Mouse (Mus musculus) embryonic fibroblast, embryonic 13.5 days (primary cell): ENCODE results near the gene Tbc1d2.

Experiments used
- CTCF ChIP-seq: IDR thresholded peaks from 2 replicates; pipeline ENCODE4 v1.5.1; 2011; ENCODE audit warnings: mild to moderate bottlenecking, control low read depth, low read length, moderate library complexity, borderline replicate concordance; ENCODE audit not compliant: insufficient read depth
- POLR2A ChIP-seq: IDR thresholded peaks from 2 replicates; pipeline ENCODE4 v1.6.1; 2011; ENCODE audit warnings: low read depth, mild to moderate bottlenecking, control low read depth, low read length, moderate library complexity

- TF ChIP-seq POLR2A (no peak), CTCF (no peak)
Observed at GRCm38 (mm10) chr4:46585041-46585810, 64.8 kb downstream of the Tbc1d2 start.
